ENCODE assay signal across 27 mouse cellular contexts in the genomic region with DNA sequence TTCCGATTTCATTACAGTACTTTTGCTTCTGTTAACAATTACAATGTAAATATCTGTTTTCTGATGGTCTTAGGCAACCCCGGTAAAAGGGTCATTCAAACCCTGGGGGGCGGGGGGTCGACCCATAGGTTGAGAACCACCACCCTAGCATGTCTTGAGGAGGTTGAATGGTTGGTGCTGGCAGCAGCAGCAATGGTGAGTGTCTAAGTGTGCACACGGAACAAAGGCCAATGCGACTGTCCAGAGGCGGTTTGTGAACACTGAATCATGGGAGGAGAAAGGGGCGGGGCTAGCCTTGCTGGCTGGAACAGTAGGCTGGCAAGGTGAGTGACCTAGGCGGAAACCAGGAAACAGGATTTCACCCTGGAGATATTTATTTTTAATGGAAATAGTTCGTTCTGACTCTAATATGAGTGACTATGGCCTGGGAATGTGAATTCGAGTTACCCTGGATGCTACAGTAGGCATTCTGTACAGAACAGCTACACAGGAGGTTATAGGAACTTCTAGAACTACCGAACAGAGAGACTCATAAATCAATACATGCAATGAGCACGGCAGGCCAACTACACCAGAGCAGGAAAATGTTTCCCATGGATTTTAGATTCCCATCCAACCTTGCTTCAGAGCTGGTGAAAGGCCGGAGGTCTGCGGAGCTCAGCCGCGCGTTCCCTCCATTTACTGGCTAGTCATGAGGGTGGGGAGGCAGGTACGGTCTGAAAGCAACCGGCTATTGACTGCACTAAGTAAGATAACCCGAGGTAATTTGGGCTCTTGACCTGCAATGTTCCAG.
DNase-seq lines count a peak whose midpoint lies in the region; ATAC-seq and TF ChIP-seq lines count a peak whose summit lies in the region.
"Had no signal": no experiment of that assay in that cellular context is flagged by ENCODE, and none has a peak within 500 bp of the region (broad histone marks: within the 10 kb centered on the region; RNA-seq: fewer than 3 reads in every experiment).

No protein-coding gene starts in this region.

- no peak overlapping the region for H3K27ac ChIP-seq in kidney, adult 2 months (ENCODE audit: insufficient read depth, low read depth, low read length)
- no peak overlapping the region for H3K27ac ChIP-seq in kidney, embryonic 14.5 days (ENCODE audit: low read depth, low read length)
- no peak overlapping the region for H3K27ac ChIP-seq in ES-Bruce4 (ENCODE audit: insufficient read depth, low read length)
- peak overlapping the region; percentile 19; the same call in 1 of the 2 replicates for H3K27ac ChIP-seq in liver, postnatal 0 days (ENCODE audit: low read depth)
- H3K27ac ChIP-seq: embryonic facial prominence, embryonic 13.5 days; forebrain, embryonic 12.5 days; heart, embryonic 15.5 days; hindbrain, embryonic 15.5 days; kidney, postnatal 0 days; limb, embryonic 15.5 days; macrophage; midbrain, embryonic 15.5 days; neural tube, embryonic 13.5 days had no signal

- no peak for ATAC-seq in kidney, embryonic 14.5 days (ENCODE audit: low FRiP score, low TSS enrichment)
- ATAC-seq in liver, postnatal 0 days, result peak; percentile 88
- ATAC-seq: midbrain, embryonic 15.5 days had no signal

- no peak for TF ChIP-seq CTCF in kidney, adult 2 months (conservative IDR thresholded peaks at IDR 0.05; ENCODE audit: insufficient read depth, insufficient read length, low read depth, low read length)
- no peak for TF ChIP-seq CTCF in ES-Bruce4 (IDR thresholded peaks at IDR 0.05; ENCODE audit: low read depth, low read length)
- no peak for TF ChIP-seq CTCF in liver, postnatal 0 days (IDR thresholded peaks at IDR 0.05; ENCODE audit: low read depth)

- TF ChIP-seq POLR2A in kidney, adult 2 months (IDR thresholded peaks at IDR 0.05; ENCODE audit: low read depth, low read length), result no peak
- TF ChIP-seq POLR2A in ES-Bruce4 (IDR thresholded peaks at IDR 0.05; ENCODE audit: insufficient read depth, low read length), result peak; percentile 75

- no peak overlapping the region for H3K4me3 ChIP-seq in kidney, adult 2 months (ENCODE audit: insufficient read depth, low read depth, low read length)
- no peak overlapping the region for H3K4me3 ChIP-seq in kidney, embryonic 14.5 days (ENCODE audit: low read length)
- peak overlapping the region; percentile 60 for H3K4me3 ChIP-seq in ES-Bruce4 (ENCODE audit: low read depth, low read length)
- no peak overlapping the region for H3K4me3 ChIP-seq in liver, postnatal 0 days (ENCODE audit: low read depth, low read length)
- H3K4me3 ChIP-seq: embryonic facial prominence, embryonic 13.5 days; erythroblast, embryonic 14.5 days; forebrain, embryonic 12.5 days; heart, embryonic 15.5 days; hindbrain, embryonic 15.5 days; limb, embryonic 15.5 days; midbrain, embryonic 15.5 days; neural tube, embryonic 13.5 days had no signal

- H3K9me3 ChIP-seq in kidney, embryonic 14.5 days (ENCODE audit: control insufficient read depth, low read length), result peaks cover 3% of the 10 kb centered on the region; the same call in 1 of the 2 replicates
- H3K9me3 ChIP-seq in ES-Bruce4 (replicated peaks; ENCODE audit: control insufficient read depth, insufficient read depth, low read length, poor library complexity, severe bottlenecking), result 0 out of 2 replicates have a peak, but pooled peaks cover 3% of the 10 kb centered on the region
- H3K9me3 ChIP-seq in liver, postnatal 0 days (ENCODE audit: low read length), result 0 out of 2 replicates have a peak, but pooled peaks cover 2% of the 10 kb centered on the region
- H3K9me3 ChIP-seq: forebrain, embryonic 12.5 days; heart, embryonic 15.5 days; hindbrain, embryonic 15.5 days; limb, embryonic 15.5 days; midbrain, embryonic 15.5 days had no signal

- H3K36me3 ChIP-seq in kidney, adult 2 months (ENCODE audit: control insufficient read depth, insufficient read depth, low read length), result no peaks in the 10 kb centered on the region
- H3K36me3 ChIP-seq in kidney, embryonic 14.5 days (ENCODE audit: control insufficient read depth, insufficient read depth, low read length), result no peaks in the 10 kb centered on the region
- no peaks in the 10 kb centered on the region for H3K36me3 ChIP-seq in ES-Bruce4 (ENCODE audit: control insufficient read depth, insufficient read depth, low read length, poor library complexity, severe bottlenecking)
- H3K36me3 ChIP-seq in liver, postnatal 0 days (replicated peaks; ENCODE audit: insufficient read depth, low read length), result no peaks in the 10 kb centered on the region
- H3K36me3 ChIP-seq: embryonic facial prominence, embryonic 13.5 days; forebrain, embryonic 12.5 days; heart, embryonic 15.5 days; hindbrain, embryonic 15.5 days; limb, embryonic 15.5 days; midbrain, embryonic 15.5 days; neural tube, embryonic 13.5 days had no signal

- no peak overlapping the region for H3K4me2 ChIP-seq in kidney, embryonic 14.5 days (replicated peaks; ENCODE audit: low read depth, low read length)
- no peak overlapping the region for H3K4me2 ChIP-seq in liver, postnatal 0 days (ENCODE audit: low read depth, low read length)
- H3K4me2 ChIP-seq: embryonic facial prominence, embryonic 13.5 days; forebrain, embryonic 12.5 days; heart, embryonic 15.5 days; hindbrain, embryonic 15.5 days; limb, embryonic 15.5 days; lung, embryonic 14.5 days; midbrain, embryonic 15.5 days; neural tube, embryonic 13.5 days had no signal

- WGBS in kidney, adult 2 months, result 82% methylated on average over 21 of the region's 21 CpGs
- WGBS in kidney, embryonic 14.5 days, result 88% methylated on average over 21 of the region's 21 CpGs
- WGBS in liver, postnatal 0 days (ENCODE audit: insufficient replicate concordance), result 71% methylated on average over 21 of the region's 21 CpGs

- peak; percentile 75; the same call in 1 of the 2 replicates for TF ChIP-seq EP300 in ES-Bruce4 (IDR thresholded peaks at IDR 0.05; ENCODE audit: insufficient read depth, low read depth, low read length)
- TF ChIP-seq EP300 in liver, postnatal 0 days (IDR thresholded peaks at IDR 0.05; ENCODE audit: low read depth), result no peak

- H3K9ac ChIP-seq in kidney, embryonic 14.5 days (ENCODE audit: low read depth, low read length), result no peak overlapping the region
- peak overlapping the region; percentile 48 for H3K9ac ChIP-seq in ES-Bruce4 (ENCODE audit: low read depth, poor library complexity, severe bottlenecking)
- H3K9ac ChIP-seq in liver, postnatal 0 days (replicated peaks), result no peak overlapping the region
- H3K9ac ChIP-seq: embryonic facial prominence, embryonic 13.5 days; forebrain, embryonic 12.5 days; heart, embryonic 15.5 days; hindbrain, embryonic 15.5 days; limb, embryonic 15.5 days; lung, embryonic 14.5 days; midbrain, embryonic 15.5 days; neural tube, embryonic 13.5 days had no signal

- H3K27me3 ChIP-seq in kidney, adult 2 months (replicated peaks; ENCODE audit: control insufficient read depth, insufficient read depth, low read length), result no peaks in the 10 kb centered on the region
- H3K27me3 ChIP-seq in kidney, embryonic 14.5 days (ENCODE audit: control insufficient read depth, insufficient read depth, low read length), result no peaks in the 10 kb centered on the region
- no peaks in the 10 kb centered on the region for H3K27me3 ChIP-seq in ES-Bruce4 (ENCODE audit: control insufficient read depth, insufficient read depth, low read length, poor library complexity, severe bottlenecking)
- H3K27me3 ChIP-seq in liver, postnatal 0 days (ENCODE audit: insufficient read depth, low read length), result no peaks in the 10 kb centered on the region
- H3K27me3 ChIP-seq: embryonic facial prominence, embryonic 13.5 days; forebrain, embryonic 12.5 days; heart, embryonic 15.5 days; hindbrain, embryonic 15.5 days; limb, embryonic 15.5 days; midbrain, embryonic 15.5 days; neural tube, embryonic 13.5 days had no signal

- H3K4me1 ChIP-seq in kidney, adult 2 months (ENCODE audit: control insufficient read depth, insufficient read depth, low read length), result no peaks in the 10 kb centered on the region
- H3K4me1 ChIP-seq in kidney, embryonic 14.5 days (ENCODE audit: control insufficient read depth, insufficient read depth, low read length), result no peaks in the 10 kb centered on the region
- H3K4me1 ChIP-seq in ES-Bruce4 (ENCODE audit: control insufficient read depth, insufficient read depth, low read length), result peaks cover 3% of the 10 kb centered on the region
- H3K4me1 ChIP-seq in liver, postnatal 0 days (ENCODE audit: insufficient read depth), result peaks cover 5% of the 10 kb centered on the region
- H3K4me1 ChIP-seq: embryonic facial prominence, embryonic 13.5 days; forebrain, embryonic 12.5 days; heart, embryonic 15.5 days; hindbrain, embryonic 15.5 days; limb, embryonic 15.5 days; midbrain, embryonic 15.5 days; neural tube, embryonic 13.5 days had no signal

- DNase-seq in kidney, adult 2 months, result peak; percentile 61
- DNase-seq in ZHBTc4 (ENCODE audit: low read depth, low spot score), result peak; percentile 90
- DNase-seq in liver, postnatal 0 days, result peak; percentile 72
- DNase-seq in ovary, postnatal 36 days (ENCODE audit: low spot score), result no peak
- DNase-seq in right cerebral cortex, postnatal 10 days (ENCODE audit: low spot score in 2 of 2), result no peak
- no peak for DNase-seq in thymus, postnatal 25 days
- DNase-seq: cerebellum, adult 2 months; cerebellum, postnatal 25 days; gastrocnemius, postnatal 36 days; heart, postnatal 36 days; left cerebral cortex, postnatal 4 days; lung, embryonic 14.5 days; right cerebral cortex, adult 18-20 months; spleen, adult 18-20 months; thymus, adult 18-20 months had no signal

Comparison
In these comparisons a context has a peak if more than half of its experiments do, and no peak if none do; other contexts are left out.
1. DNase-seq: peak in kidney, adult 2 months (single experiment), ZHBTc4 (single experiment) and liver, postnatal 0 days (single experiment); none in ovary, postnatal 36 days (single experiment), right cerebral cortex, postnatal 10 days (0 of 2) and thymus, postnatal 25 days (single experiment).